Mouse (Mus musculus): Measurements from ENCODE around the gene Gsdmc3.
"Not testable (repeated sequence)": the region's sequence is repeated elsewhere in the genome, so short reads cannot be mapped to it uniquely, and the experiment has no call there.

Gene Gsdmc3

DNA sequence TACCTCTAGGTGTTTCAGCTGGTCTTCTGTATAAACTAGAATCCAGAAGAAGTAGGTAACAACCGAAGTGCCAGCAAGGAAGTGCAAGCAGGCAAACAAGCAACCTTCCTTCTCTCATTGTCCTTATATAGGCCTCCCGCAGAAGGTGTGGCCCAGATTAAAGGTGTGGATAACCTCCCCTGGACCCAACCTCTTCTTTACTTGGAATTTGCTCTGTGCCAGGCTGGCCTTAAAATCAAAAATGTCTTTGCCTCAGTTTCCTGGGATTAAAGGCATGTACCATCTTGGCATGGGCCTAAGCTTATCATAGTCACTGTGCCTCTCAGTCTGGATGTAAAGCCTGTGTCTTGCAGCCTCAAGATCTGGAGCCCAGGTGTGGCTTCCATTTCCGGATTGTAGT is at the start of gene Gsdmc3:
Gsdmc3 (minus strand) TSS at position 101 of the 400 bp plus-strand sequence.
- not testable (repeated sequence) for DNase-seq (ENCODE audit: low spot score in 2 of 2)

DNA sequence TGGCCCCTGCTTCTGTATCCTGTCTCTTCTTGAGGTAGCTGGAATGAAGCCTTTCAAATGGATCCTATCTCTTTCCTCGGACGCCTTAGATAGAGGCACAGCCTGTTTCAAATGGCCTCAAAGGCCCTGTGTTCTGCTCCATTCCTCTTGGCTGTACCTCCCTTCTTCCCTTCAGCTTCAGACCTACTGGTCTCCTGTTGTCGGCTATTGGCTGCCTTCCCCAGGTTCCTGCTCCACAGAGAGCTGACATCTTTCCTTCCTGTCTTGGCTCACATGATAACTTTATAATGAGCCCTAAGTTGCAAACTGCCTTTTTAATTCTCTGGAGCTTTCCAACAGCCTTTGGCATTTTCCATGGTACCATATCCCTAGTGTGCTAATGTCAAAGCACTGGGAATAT is 47.8 kb upstream of the Gsdmc3 start:
- no peak for DNase-seq (ENCODE audit: low spot score in 2 of 2)

DNA sequence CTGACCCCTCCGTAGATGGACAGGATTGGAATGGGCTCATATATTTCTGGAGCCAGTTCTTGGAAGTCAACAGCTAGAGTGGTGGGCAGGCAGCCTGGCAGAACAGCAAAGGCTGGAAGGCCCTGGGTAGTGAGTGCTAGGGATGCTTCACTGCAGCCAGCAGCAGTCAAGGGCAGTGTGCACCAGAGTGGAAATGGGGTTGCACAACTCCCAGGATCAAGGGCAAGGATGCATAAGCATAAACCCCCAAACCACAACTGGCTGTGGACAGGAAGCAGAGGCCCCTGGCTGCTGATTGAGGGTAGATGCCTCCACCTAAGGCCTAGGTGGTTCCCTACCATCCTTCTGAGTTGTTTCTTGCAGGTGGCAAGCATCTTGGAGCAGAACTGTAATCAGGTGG is 46.1 kb upstream of the Gsdmc3 start:
- no peak for DNase-seq (ENCODE audit: low spot score in 2 of 2)

DNA sequence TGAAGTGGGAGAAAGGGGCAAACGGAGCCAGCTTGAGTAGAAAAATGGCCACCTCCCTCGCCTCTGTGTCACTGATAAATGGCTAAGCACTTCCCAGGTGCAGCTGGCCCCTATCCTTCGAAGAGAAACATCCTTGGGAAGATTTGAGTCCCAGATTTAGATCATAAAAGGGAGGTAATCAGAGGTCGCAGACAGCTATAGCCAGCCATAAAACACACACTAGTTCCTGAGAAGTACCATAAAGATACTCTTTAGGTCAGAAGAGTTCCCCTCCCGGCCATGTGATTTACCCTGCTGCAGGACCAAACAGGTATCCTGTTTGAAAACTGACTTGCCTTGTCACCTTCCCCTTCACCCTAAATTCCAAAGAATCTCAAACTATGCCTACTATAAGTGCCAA is 43.3 kb upstream of the Gsdmc3 start:
- not testable (repeated sequence) for DNase-seq (ENCODE audit: low spot score in 2 of 2)

DNA sequence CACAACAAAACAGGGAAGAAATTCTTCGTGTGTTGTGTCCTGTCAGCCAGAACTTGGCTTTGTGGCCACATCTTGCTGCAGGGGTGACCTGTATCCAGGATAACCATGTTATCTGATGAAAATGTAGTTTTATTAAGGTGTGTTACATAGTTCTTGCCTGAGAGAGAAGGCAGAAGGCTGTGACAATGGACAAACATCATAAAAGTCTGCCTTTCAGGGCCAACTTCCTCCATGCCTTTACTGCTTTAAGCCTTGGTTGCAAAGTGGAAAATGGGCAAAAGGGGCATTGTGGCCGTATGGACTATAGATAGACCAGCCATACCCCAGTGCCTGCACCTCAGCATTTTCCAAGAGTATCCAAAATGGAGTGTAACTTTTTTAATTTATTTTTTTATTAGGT is 41.4 kb upstream of the Gsdmc3 start:
- not testable (repeated sequence) for DNase-seq (ENCODE audit: low spot score in 2 of 2)

DNA sequence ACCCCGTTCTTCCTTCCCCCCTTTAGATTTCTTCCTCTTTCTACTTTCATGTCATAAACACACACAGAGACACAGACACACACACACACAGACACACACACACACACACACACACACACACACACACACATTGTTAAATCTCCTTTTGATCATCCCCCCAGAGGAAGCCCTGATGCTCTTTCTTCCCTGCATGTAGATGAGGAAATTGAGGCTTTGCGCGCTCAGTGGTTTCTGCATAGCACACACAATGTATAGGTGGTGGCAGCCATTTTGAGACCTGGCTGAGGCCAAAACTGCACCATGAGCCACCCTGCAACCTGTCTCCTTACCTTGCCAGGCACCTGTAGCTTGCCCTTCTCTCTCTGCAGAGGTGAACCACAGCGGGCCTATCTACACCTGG is 38.2 kb upstream of the Gsdmc3 start:
- not testable (repeated sequence) for DNase-seq (ENCODE audit: low spot score in 2 of 2)

DNA sequence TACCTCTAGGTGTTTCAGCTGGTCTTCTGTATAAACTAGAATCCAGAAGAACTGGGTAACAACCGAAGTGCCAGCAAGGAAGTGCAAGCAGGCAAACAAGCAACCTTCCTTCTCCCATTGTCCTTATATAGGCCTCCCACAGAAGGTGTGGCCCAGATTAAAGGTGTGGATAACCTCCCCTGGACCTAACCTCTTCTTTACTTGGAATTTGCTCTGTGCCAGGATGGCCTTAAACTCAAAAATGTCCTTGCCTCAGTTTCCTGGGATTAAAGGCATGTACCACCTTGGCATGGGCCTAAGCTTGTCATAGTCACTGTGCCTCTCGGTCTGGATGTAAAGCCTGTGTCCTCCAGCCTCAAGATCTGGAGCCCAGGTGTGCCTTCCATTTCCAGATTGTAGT is 33.8 kb upstream of the Gsdmc3 start, which contains the start of gene Gsdmc4:
Gsdmc4 (minus strand) TSS at position 101 of the 400 bp plus-strand sequence.
- DNase-seq (ENCODE audit: low spot score in 2 of 2), result not testable (repeated sequence)

DNA sequence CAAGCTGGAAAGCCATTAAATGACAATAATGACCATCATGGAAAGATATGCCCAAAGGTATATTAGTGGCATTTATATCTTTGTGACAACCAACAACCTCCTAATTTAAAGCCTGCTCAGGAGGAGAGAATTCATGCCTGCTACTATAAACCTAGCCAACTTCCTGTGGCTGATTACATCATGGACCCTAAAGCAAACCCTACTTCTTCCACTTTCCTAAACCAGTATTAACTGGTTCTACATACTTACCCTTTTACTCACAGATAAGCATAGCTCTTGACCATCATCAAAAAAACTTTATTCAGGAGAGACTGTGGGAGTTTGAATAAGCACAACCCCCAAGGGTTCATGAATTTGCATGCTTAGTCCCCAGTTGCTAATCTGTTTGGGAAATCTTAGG is 31.5 kb upstream of the Gsdmc3 start:
- DNase-seq (ENCODE audit: low spot score in 2 of 2), result not testable (repeated sequence)

DNA sequence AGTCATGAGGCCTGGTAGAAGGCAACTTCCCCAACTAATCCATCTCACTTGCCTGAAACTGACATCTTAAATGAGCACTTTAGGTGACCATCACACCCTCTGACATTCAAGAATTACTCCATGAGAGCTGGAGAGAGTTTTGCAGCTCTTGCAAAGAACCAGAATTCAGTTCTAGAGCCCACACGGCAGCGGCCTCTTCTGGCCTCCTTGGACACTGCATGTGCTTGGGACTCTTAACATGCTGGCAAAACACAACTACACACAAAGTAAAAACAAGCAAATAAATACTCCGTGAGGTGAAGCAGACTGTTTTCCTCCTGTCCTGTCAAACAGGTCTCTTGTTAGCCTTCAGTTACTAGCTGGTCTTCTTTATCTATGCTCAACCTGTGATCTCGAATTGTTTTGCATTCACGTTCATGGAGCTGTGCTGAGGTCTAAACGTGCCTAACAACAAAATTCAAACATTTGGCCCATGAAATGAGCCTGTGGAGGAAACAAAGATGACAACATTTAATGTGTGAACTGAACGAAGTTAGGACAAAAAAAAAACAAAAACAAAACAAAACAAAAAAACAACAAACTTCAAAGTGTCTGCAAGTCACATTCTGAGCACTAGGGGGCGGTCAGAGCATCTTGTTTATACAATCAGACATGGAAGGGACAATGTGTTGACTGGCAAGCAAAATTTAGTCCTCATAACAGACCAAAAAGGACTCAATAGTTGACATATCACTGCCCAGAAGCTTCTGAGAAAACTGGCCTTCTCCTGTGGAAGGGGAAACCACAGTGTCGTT is 17.4 kb upstream of the Gsdmc3 start:
- peak; percentile 12 to 25 for DNase-seq (ENCODE audit: low spot score in 2 of 2)

DNA sequence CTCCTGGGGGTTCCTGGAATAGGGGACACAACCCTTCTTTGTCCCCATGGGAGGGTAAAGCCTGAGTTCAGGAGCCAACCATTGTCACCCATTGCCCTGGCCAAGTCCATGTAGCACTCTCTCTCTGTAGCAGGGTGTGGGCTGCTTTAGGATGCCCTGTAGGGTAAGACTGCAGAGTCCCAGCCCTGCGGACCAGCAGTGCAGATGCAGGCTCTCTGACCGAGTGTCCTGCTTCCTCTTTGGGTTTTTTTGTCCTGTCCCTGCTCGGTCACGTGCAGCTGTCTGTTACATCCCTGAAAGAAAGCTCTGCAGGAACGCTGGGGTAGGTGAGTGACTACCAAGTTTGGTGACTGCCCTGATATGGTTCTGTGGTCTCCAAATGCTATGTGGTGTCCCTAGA is 10.1 kb upstream of the Gsdmc3 start:
- not testable (repeated sequence) for DNase-seq (ENCODE audit: low spot score in 2 of 2)

DNA sequence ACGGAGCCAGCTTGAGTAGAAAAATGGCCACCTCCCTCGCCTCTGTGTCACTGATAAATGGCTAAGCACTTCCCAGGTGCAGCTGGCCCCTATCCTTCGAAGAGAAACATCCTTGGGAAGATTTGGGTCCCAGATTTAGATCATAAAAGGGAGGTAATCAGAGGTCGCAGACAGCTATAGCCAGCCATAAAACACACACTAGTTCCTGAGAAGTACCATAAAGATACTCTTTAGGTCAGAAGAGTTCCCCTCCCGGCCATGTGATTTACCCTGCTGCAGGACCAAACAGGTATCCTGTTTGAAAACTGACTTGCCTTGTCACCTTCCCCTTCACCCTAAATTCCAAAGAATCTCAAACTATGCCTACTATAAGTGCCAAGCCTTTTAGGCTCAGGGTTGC is 9.6 kb upstream of the Gsdmc3 start:
- DNase-seq (ENCODE audit: low spot score in 2 of 2), result not testable (repeated sequence)

DNA sequence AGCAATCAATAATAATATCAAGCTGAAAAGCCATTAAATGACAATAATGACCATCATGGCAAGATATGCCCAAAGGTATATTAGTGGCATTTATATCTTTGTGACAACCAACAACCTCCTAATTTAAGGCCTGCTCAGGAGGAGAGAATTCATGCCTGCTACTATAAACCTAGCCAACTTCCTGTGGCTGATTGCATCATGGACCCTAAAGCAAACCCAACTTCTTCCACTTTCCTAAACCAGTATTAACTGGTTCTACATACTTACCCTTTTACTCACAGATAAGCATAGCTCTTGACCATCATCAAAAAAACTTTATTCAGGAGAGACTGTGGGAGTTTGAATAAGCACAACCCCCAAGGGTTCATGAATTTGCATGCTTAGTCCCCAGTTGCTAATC is 2.2 kb downstream of the Gsdmc3 start:
- not testable (repeated sequence) for DNase-seq (ENCODE audit: low spot score in 2 of 2)

DNA sequence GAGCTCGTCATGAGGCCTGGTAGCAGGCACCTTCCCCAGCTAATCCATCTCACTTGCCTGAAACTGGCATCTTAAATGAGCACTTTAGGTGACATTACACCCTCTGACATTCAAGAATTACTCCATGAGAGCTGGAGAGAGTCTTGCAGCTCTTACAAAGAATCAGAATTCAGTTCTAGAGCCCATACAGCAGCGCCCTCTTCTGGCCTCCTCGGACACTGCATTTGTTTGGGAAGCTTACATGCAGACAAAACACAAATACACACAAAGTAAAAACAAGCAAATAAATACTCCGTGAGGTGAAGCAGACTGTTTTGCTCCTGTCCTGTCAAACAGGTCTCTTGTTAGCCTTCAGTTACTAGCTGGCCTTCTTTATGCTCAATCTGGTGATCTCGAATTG is 16.4 kb downstream of the Gsdmc3 start:
- peak in 1 of 2 experiments; percentile 3 for DNase-seq (ENCODE audit: low spot score in 2 of 2)
